Mouse (Mus musculus) hindbrain, embryonic 15.5 days (tissue): ENCODE results near the gene Dnajc21. TPM values are rescaled to one million over a fixed set of nuclear protein-coding genes. Genes with fewer than 3 reads are reported as not detected.
"Not testable (repeated sequence)": the region's sequence is repeated elsewhere in the genome, so short reads cannot be mapped to it uniquely, and the experiment has no call there.

Experiments used
- ATAC-seq: fragments of 200-750 bp; cut with Nextera tagmentation; 2 replicates; pipeline ENCODE4 v1.8.0; 2017; ENCODE audit warnings: low read depth, moderate number of reproducible peaks, moderate TSS enrichment; ENCODE audit not compliant: low FRiP score
- H3K27ac ChIP-seq: fragments of 300-500 bp; sonication (generic); replicated peaks from 2 replicates; pipeline ENCODE4 v1.5.1; 2015; ENCODE audit warnings: mild to moderate bottlenecking, inconsistent platforms
- H3K27me3 ChIP-seq: fragments of 300-500 bp; sonication (generic); 2 replicates; pipeline ENCODE4 v1.6.1; 2015; ENCODE audit warnings: control low read depth, inconsistent platforms
- H3K36me3 ChIP-seq: fragments of 300-500 bp; sonication (generic); 2 replicates; pipeline ENCODE4 v1.6.1; 2015; ENCODE audit warnings: control low read depth, inconsistent platforms
- H3K4me1 ChIP-seq: fragments of 300-500 bp; sonication (generic); replicated peaks from 2 replicates; pipeline ENCODE4 v1.6.1; 2015; ENCODE audit warnings: control low read depth, inconsistent platforms
- H3K4me2 ChIP-seq: fragments of 300-500 bp; sonication (generic); 2 replicates; pipeline ENCODE4 v1.6.1; 2015; ENCODE audit warnings: moderate library complexity, mild to moderate bottlenecking, inconsistent platforms
- H3K4me3 ChIP-seq: fragments of 300-500 bp; sonication (generic); 2 replicates; pipeline ENCODE4 v1.5.1; 2015; ENCODE audit warnings: mild to moderate bottlenecking, inconsistent platforms
- H3K9ac ChIP-seq: fragments of 300-500 bp; sonication (generic); 2 replicates; pipeline ENCODE4 v1.6.1; 2015; ENCODE audit warnings: inconsistent platforms
- H3K9me3 ChIP-seq: fragments of 300-500 bp; sonication (generic); 2 replicates; pipeline ENCODE4 v1.6.1; 2016; ENCODE audit warnings: control low read depth, inconsistent platforms
- WGBS: fragments of 180-500 bp; shearing (Covaris S2); methylation state at CpG from one replicate; pipeline ENCODE4 v1.1.7; 2015; 5-methylcytosine and 5-hydroxymethylcytosine counted together
- polyA plus RNA-seq: library from polyadenylated mRNA; unstranded; fragments of >200 nt; fragmentation: Nextera tagmentation; extraction: Ambion mirVana; gene quantifications from 2 replicates; pipeline ENCODE4 v1.2.1, GENCODE M21; 2015

The Dnajc21 gene
- 13.6 and 13.8 TPM in 2 replicates for polyA plus RNA-seq

GRCm38 (mm10) chr15:10470151-10470831 lies at the start of gene Dnajc21:
TSS of gene Dnajc21 (minus strand) at chr15:10470516.
- H3K4me3 ChIP-seq = peak within 1 kb of the TSS; percentile 94
- H3K9me3 ChIP-seq = no peaks in the 10 kb centered on the region
- peak within 1 kb of the TSS; percentile 73 for H3K4me2 ChIP-seq
- under 1% methylated on average over 73 of the region's 87 CpGs for WGBS
- peaks cover 16% of the 10 kb centered on the region for H3K4me1 ChIP-seq
- ATAC-seq = peak; percentile 96
- H3K27me3 ChIP-seq = no peaks in the 10 kb centered on the region
- H3K27ac ChIP-seq = peak within 1 kb of the TSS; percentile 89
- H3K36me3 ChIP-seq = peaks cover 3% of the 10 kb centered on the region; the same call in 1 of the 2 replicates
- peak within 1 kb of the TSS; percentile 81 for H3K9ac ChIP-seq

- H3K27me3 ChIP-seq = no peaks in the 10 kb centered on the region
- H3K9me3 ChIP-seq = no peaks in the 10 kb centered on the region
- H3K4me2 ChIP-seq = no peak overlapping the region
- H3K27ac ChIP-seq = no peak overlapping the region
- H3K9ac ChIP-seq = no peak overlapping the region
- no peak overlapping the region for H3K4me3 ChIP-seq
- no peak for ATAC-seq
- no peaks in the 10 kb centered on the region for H3K36me3 ChIP-seq
- 74% methylated on average over 7 of the region's 7 CpGs for WGBS
- H3K4me1 ChIP-seq = no peaks in the 10 kb centered on the region
Observed at GRCm38 (mm10) chr15:10515166-10515565, 44.9 kb upstream of the Dnajc21 start.

GRCm38 (mm10) chr15:10506099-10506498 lies 35.8 kb upstream of the Dnajc21 start:
- no peaks in the 10 kb centered on the region for H3K9me3 ChIP-seq
- H3K36me3 ChIP-seq = no peaks in the 10 kb centered on the region
- H3K27ac ChIP-seq = no peak overlapping the region
- WGBS = 74% methylated on average over 11 of the region's 11 CpGs
- H3K9ac ChIP-seq = no peak overlapping the region
- H3K27me3 ChIP-seq = no peaks in the 10 kb centered on the region
- H3K4me1 ChIP-seq = no peaks in the 10 kb centered on the region
- H3K4me3 ChIP-seq = no peak overlapping the region
- H3K4me2 ChIP-seq = no peak overlapping the region
- no peak for ATAC-seq

GRCm38 (mm10) chr15:10500838-10501719 lies 30.8 kb upstream of the Dnajc21 start:
- H3K9me3 ChIP-seq = no peaks in the 10 kb centered on the region
- peak; percentile 90 for ATAC-seq
- 60% methylated on average over 11 of the region's 11 CpGs for WGBS
- H3K36me3 ChIP-seq = peaks cover 3% of the 10 kb centered on the region; the same call in 1 of the 2 replicates
- H3K27me3 ChIP-seq = no peaks in the 10 kb centered on the region
- no peaks in the 10 kb centered on the region for H3K4me1 ChIP-seq
- no peak overlapping the region for H3K9ac ChIP-seq
- no peak overlapping the region for H3K4me2 ChIP-seq
- H3K27ac ChIP-seq = no peak overlapping the region
- H3K4me3 ChIP-seq = no peak overlapping the region

- Histone ChIP-seq H3K4me1 (no peaks in the 10 kb centered on the region), H3K4me3 (no peak overlapping the region), H3K36me3 (peaks cover 6% of the 10 kb centered on the region; the same call in 1 of the 2 replicates), H3K27me3 (no peaks in the 10 kb centered on the region), H3K9ac (no peak overlapping the region), H3K4me2 (no peak overlapping the region), H3K27ac (no peak overlapping the region), H3K9me3 (no peaks in the 10 kb centered on the region)
- no peak for ATAC-seq
- whole genome bisulfite sequencing = 81% methylated on average over 5 of the region's 5 CpGs
Observed at GRCm38 (mm10) chr15:10500035-10500434, 29.7 kb upstream of the Dnajc21 start.

GRCm38 (mm10) chr15:10499593-10499992 lies 29.3 kb upstream of the Dnajc21 start:
- Histone ChIP-seq H3K9me3 (no peaks in the 10 kb centered on the region), H3K4me3 (no peak overlapping the region), H3K9ac (no peak overlapping the region), H3K27me3 (no peaks in the 10 kb centered on the region), H3K27ac (no peak overlapping the region), H3K4me2 (no peak overlapping the region), H3K4me1 (no peaks in the 10 kb centered on the region), H3K36me3 (peaks cover 6% of the 10 kb centered on the region; the same call in 1 of the 2 replicates)
- ATAC-seq = no peak
- WGBS = 79% methylated on average over 5 of the region's 5 CpGs

- not testable (repeated sequence) for H3K9ac ChIP-seq, H3K27me3 ChIP-seq, H3K27ac ChIP-seq, ATAC-seq, H3K4me1 ChIP-seq, H3K4me2 ChIP-seq, H3K9me3 ChIP-seq, H3K4me3 ChIP-seq
- H3K36me3 ChIP-seq = peaks cover 17% of the 10 kb centered on the region
- WGBS = 96% methylated on average over 1 of the region's 1 CpGs
Observed at GRCm38 (mm10) chr15:10496696-10497095, 26.4 kb upstream of the Dnajc21 start.

- Histone ChIP-seq H3K4me3 (no peak overlapping the region), H3K36me3 (peaks cover 17% of the 10 kb centered on the region), H3K27ac (no peak overlapping the region), H3K9ac (no peak overlapping the region), H3K27me3 (no peaks in the 10 kb centered on the region), H3K4me2 (no peak overlapping the region), H3K9me3 (no peaks in the 10 kb centered on the region), H3K4me1 (no peaks in the 10 kb centered on the region)
- no peak for ATAC-seq
- 94% methylated on average over 11 of the region's 11 CpGs for WGBS
Observed at GRCm38 (mm10) chr15:10495944-10496343, 25.6 kb upstream of the Dnajc21 start.

- Histone ChIP-seq H3K27me3 (no peaks in the 10 kb centered on the region), H3K4me3 (no peak overlapping the region), H3K27ac (no peak overlapping the region), H3K9ac (no peak overlapping the region), H3K4me1 (peaks cover 16% of the 10 kb centered on the region), H3K4me2 (no peak overlapping the region), H3K9me3 (no peaks in the 10 kb centered on the region), H3K36me3 (peaks cover 16% of the 10 kb centered on the region; the same call in 1 of the 2 replicates)
- no peak for ATAC-seq
- 86% methylated on average over 5 of the region's 5 CpGs for WGBS
Observed at GRCm38 (mm10) chr15:10490101-10490500, 19.8 kb upstream of the Dnajc21 start.

- peak overlapping the region; percentile 61 for H3K4me3 ChIP-seq
- no peak for ATAC-seq
- H3K27ac ChIP-seq = no peak overlapping the region
- H3K9ac ChIP-seq = 0 out of 2 replicates have a peak overlapping the region, but pooled peaks have one; percentile 71
- no peaks in the 10 kb centered on the region for H3K27me3 ChIP-seq
- peak overlapping the region; percentile 76 for H3K4me2 ChIP-seq
- H3K36me3 ChIP-seq = 0 out of 2 replicates have a peak, but pooled peaks cover 12% of the 10 kb centered on the region
- H3K9me3 ChIP-seq = no peaks in the 10 kb centered on the region
- 72% methylated on average over 2 of the region's 2 CpGs for WGBS
- H3K4me1 ChIP-seq = peaks cover 27% of the 10 kb centered on the region
Observed at GRCm38 (mm10) chr15:10487246-10487645, 16.9 kb upstream of the Dnajc21 start.

- Histone ChIP-seq H3K36me3 (0 out of 2 replicates have a peak, but pooled peaks cover 12% of the 10 kb centered on the region), H3K4me1 (peaks cover 27% of the 10 kb centered on the region), H3K27ac (peak overlapping the region; percentile 82), H3K4me2 (peak overlapping the region; percentile 76), H3K9ac (peak overlapping the region; percentile 71), H3K4me3 (peak overlapping the region; percentile 61), H3K27me3 (no peaks in the 10 kb centered on the region), H3K9me3 (no peaks in the 10 kb centered on the region)
- peak; percentile 65 for ATAC-seq
- under 1% methylated on average over 18 of the region's 18 CpGs for WGBS
Observed at GRCm38 (mm10) chr15:10486365-10486839, 16.1 kb upstream of the Dnajc21 start.
